Mouse (Mus musculus): ENCODE results near the gene Sec61g. TPM values are rescaled to one million over a fixed set of nuclear protein-coding genes. Genes with fewer than 3 reads are reported as not detected.
A peak's percentile ranks its signal among the peaks of the same experiment; 100 is the strongest.

The Sec61g gene
- polyA plus RNA-seq (2015; fragmentation: Nextera tagmentation; extraction: Ambion mirVana): 39.8 and 40.3 TPM in 2 replicates

DNA sequence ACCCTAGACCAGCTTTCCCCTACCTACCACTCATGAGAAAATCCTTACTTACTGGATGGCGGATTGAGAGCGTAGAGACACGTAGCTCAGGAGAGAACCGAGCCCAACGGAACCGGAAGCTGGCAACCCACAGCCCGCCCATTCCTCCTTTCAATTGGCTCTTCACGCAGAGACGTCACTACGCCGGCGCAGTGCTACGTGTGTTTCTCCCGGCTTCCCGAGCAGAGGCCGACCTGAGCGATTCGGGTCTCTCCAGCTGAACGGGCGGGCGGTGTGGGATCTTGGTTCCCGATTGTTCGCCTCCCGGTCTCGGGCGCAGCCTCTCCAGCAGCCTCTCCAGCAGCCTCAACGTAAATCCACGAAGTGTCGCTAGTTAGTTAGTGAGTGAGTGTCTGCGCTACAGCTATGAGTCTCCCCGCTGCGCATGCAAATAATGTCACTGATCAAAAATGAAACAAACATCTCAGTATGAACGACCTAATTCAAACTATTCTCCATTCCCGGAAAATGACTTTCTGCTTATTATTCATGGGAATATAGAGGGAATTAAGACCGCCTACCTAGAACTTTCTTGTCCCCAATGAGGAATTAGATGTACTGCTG, at the start of gene Sec61g:
TSS of gene Sec61g (minus strand) at position 433 of the 603 bp plus-strand sequence.
- Histone ChIP-seq H3K36me3 (peaks cover 27% of the 10 kb centered on the region), H3K9me3 (replicated peaks) (no peaks in the 10 kb centered on the region), H3K4me2 (peak within 1 kb of the TSS; percentile 68), H3K4me3 (replicated peaks) (peak within 1 kb of the TSS; percentile 94), H3K9ac (peak within 1 kb of the TSS; percentile 95), H3K27ac (peak within 1 kb of the TSS; percentile 95), H3K4me1 (peaks cover 6% of the 10 kb centered on the region), H3K27me3 (no peaks in the 10 kb centered on the region)
- ATAC-seq (replicated peaks; ENCODE audit: low FRiP score): peak; percentile 99
- WGBS: under 1% methylated on average over 35 of the region's 35 CpGs

- Histone ChIP-seq H3K4me3 (replicated peaks) (no peak overlapping the region), H3K4me1 (no peaks in the 10 kb centered on the region), H3K4me2 (no peak overlapping the region), H3K27ac (no peak overlapping the region), H3K27me3 (no peaks in the 10 kb centered on the region), H3K36me3 (no peaks in the 10 kb centered on the region), H3K9ac (no peak overlapping the region), H3K9me3 (replicated peaks) (no peaks in the 10 kb centered on the region)
- no peak for ATAC-seq (replicated peaks; ENCODE audit: low FRiP score)
- WGBS: 58% methylated on average over 5 of the region's 5 CpGs
These were observed 38.3 kb upstream of the Sec61g start for GRCm38 (mm10) chr11:16546421-16547163.

DNA sequence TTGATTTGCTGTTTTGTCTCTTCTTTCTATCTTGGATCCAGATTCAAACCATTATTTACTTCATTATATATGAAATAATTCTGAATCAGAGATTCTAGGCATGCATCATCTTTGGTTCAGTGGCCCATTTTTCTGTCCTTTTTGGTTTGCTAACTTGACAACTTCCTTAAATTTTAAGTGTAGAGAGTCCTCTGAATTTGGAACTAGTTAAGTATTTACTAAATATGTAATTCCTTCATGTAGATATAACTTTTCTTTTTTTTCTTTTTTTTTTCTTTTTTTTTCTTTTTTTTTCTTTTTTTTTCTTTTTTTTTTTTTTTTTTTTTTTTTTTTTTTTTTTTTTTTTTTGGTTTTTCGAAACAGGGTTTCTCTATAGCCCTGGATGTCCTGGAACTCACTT, 29.1 kb upstream of the Sec61g start:
- Histone ChIP-seq H3K9ac (no peak overlapping the region), H3K4me1 (no peaks in the 10 kb centered on the region), H3K36me3 (no peaks in the 10 kb centered on the region), H3K4me2 (no peak overlapping the region), H3K27ac (no peak overlapping the region), H3K27me3 (no peaks in the 10 kb centered on the region), H3K9me3 (replicated peaks) (no peaks in the 10 kb centered on the region), H3K4me3 (replicated peaks) (no peak overlapping the region)
- no peak for ATAC-seq (replicated peaks; ENCODE audit: low FRiP score)
- WGBS: 100% methylated on average over 1 of the region's 1 CpGs

DNA sequence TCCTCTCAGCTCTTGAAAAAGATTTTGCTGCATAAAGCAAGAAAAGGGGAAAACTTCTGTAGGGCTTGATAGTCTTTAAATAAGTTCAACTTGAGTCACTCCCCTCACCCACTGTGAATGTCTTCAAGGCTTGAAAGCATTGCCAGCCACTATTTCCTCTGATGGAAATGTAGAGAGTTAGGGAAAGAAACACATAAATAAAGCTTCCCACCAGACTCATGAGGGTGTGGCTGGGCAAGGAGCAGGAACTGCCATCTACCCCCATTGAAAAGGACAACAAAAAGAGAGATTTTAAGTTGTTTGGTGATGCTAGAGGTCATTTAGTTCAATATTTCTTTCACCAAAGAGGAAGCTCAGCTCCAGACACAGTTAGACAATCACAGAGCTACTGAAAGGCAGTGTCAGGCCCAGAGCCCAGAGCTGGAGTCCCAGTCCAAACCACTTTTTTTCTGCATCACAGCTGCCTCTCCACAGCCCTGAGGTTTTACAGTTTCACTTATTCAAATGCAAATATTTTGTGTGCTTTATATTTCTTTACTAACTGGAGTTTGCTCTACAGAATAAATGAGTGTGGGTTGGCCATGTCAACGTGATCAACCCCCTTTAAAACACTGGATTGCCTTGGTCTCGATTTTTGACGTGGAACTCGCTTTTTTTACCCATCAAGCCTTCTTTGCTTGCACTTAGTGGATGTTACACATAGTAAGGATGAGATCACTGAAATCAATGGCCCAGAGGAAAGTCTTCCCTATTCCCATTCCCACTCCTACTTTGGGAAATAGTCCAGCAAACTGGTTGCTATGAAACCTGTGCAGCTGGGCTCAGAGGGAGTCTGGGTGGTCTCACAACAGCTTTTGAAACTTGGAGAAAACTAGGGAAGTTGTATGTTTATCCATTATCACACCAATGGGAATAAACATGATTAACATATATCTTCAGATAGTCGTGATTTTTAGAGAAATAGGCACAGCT, 26.6 kb upstream of the Sec61g start:
- Histone ChIP-seq H3K4me1 (no peaks in the 10 kb centered on the region), H3K9ac (no peak overlapping the region), H3K4me3 (replicated peaks) (no peak overlapping the region), H3K36me3 (no peaks in the 10 kb centered on the region), H3K27me3 (no peaks in the 10 kb centered on the region), H3K4me2 (no peak overlapping the region), H3K27ac (no peak overlapping the region), H3K9me3 (replicated peaks) (no peaks in the 10 kb centered on the region)
- no peak for ATAC-seq (replicated peaks; ENCODE audit: low FRiP score)
- 74% methylated on average over 5 of the region's 5 CpGs for WGBS

DNA sequence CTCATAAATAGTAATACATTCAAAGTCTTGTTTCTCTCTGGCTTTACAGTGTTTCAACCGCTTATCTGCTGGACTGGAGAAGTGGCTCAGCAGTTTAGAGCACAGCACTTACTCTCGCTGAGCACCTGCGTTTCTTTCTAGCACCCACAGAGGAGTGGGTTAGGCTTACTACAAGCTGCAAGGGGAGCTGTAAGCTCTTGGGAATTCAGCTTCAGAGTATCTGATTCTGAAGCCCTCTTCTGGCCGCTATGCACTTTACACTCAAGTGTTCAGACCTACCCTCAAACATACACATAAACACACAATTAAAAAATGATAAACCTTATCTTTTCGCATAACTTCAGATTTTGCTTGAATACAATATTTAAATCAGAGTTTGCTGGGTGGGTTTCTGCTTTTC, 24.6 kb upstream of the Sec61g start:
- ATAC-seq (replicated peaks; ENCODE audit: low FRiP score): no peak
- no peak overlapping the region for H3K4me3 ChIP-seq (replicated peaks)
- H3K36me3 ChIP-seq: no peaks in the 10 kb centered on the region
- 33% methylated on average over 5 of the region's 5 CpGs for WGBS
- H3K4me2 ChIP-seq: no peak overlapping the region
- no peaks in the 10 kb centered on the region for H3K4me1 ChIP-seq
- H3K9me3 ChIP-seq (replicated peaks): no peaks in the 10 kb centered on the region
- H3K27ac ChIP-seq: no peak overlapping the region
- no peaks in the 10 kb centered on the region for H3K27me3 ChIP-seq
- no peak overlapping the region for H3K9ac ChIP-seq

DNA sequence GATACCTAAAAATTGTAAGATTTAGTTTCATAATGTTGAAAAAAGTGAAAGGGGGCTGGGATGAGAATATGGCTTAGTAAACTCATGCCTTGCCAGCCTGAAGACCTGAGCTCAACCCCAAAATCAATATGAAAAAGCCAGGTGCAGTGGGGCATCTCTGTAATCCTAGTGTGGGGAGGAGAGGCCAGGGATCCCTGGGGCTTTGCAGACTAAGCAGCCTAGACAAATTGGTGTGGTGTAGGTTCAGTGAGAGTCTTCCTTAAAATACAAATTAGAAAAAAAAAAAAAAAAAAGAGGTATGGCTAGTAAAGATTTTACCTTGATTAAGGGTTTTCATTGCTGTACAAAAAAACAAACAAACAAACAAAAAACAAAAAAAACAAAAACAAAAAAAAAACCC, 20.6 kb upstream of the Sec61g start:
- ATAC-seq (replicated peaks; ENCODE audit: low FRiP score): no peak
- no peaks in the 10 kb centered on the region for H3K27me3 ChIP-seq
- no peak overlapping the region for H3K4me3 ChIP-seq (replicated peaks)
- no peak overlapping the region for H3K27ac ChIP-seq
- no peaks in the 10 kb centered on the region for H3K4me1 ChIP-seq
- no peak overlapping the region for H3K4me2 ChIP-seq
- H3K9ac ChIP-seq: no peak overlapping the region
- no peaks in the 10 kb centered on the region for H3K36me3 ChIP-seq
- H3K9me3 ChIP-seq (replicated peaks): no peaks in the 10 kb centered on the region

DNA sequence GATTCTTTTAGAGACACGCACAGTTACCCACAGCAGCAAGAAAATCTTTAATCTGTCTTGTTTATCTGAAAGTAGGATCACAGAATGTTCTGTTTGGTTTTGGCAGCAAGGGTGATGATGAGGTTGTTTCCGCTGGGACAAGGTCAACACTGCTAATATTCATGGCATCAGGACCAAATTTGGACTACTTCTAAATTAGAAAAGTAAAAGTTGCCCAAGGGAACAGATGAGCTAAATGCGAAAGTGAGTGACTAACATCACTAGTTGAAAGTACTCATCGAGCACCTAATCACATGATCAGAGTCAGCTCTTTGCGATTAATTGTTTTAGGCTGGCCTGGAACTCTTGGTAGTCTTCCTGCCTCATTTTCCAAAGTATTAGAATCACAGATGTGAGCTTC, 20.1 kb upstream of the Sec61g start:
- WGBS: 81% methylated on average over 5 of the region's 5 CpGs
- Histone ChIP-seq H3K9me3 (replicated peaks) (no peaks in the 10 kb centered on the region), H3K4me1 (no peaks in the 10 kb centered on the region), H3K27me3 (no peaks in the 10 kb centered on the region), H3K27ac (no peak overlapping the region), H3K9ac (no peak overlapping the region), H3K4me3 (replicated peaks) (no peak overlapping the region), H3K36me3 (no peaks in the 10 kb centered on the region), H3K4me2 (no peak overlapping the region)
- ATAC-seq (replicated peaks; ENCODE audit: low FRiP score): no peak

DNA sequence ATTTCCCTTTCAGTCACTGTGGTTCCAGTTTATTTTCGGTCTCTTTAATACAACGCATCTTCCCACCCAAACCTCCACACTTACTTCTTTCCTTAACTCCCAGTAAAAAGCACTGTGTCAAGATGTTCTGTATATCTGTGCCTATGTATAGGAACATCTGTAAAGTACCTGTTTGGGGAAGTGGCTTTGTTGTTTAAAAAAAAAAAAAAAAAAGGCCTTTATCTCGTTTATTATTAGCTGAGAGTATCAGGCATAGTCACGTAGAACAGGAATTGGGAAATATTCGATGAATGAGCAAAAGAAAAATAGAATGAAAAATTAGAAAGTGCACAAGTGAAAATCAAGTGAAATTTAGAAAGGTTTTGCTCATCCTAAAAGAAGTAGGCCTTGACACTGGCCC, 19.5 kb upstream of the Sec61g start:
- no peak overlapping the region for H3K4me3 ChIP-seq (replicated peaks)
- H3K27ac ChIP-seq: no peak overlapping the region
- no peaks in the 10 kb centered on the region for H3K9me3 ChIP-seq (replicated peaks)
- no peak for ATAC-seq (replicated peaks; ENCODE audit: low FRiP score)
- no peak overlapping the region for H3K9ac ChIP-seq
- no peak overlapping the region for H3K4me2 ChIP-seq
- H3K27me3 ChIP-seq: no peaks in the 10 kb centered on the region
- H3K36me3 ChIP-seq: no peaks in the 10 kb centered on the region
- WGBS: 91% methylated on average over 5 of the region's 5 CpGs
- no peaks in the 10 kb centered on the region for H3K4me1 ChIP-seq

DNA sequence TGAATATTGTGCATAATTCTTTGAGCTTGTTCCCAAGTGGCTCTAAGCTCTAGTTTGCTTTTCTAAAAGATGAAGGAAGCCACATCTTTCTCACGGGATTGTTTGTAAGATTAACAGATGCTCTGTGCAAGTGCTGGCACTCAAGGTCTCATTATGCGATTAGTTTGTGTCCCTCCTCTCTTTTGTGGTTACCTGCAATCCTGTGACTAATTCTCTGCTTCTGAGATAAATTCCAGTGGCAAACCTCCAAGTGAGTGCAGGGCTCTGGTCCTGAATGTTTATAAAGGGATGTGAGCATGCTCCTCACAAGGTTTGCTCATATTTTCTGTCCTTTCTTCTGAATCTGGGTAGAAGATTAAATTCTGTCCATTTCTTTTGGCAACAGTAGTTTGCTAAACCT, 18.2 kb upstream of the Sec61g start:
- no peak overlapping the region for H3K4me3 ChIP-seq (replicated peaks)
- H3K36me3 ChIP-seq: no peaks in the 10 kb centered on the region
- H3K4me2 ChIP-seq: no peak overlapping the region
- no peak overlapping the region for H3K9ac ChIP-seq
- no peak overlapping the region for H3K27ac ChIP-seq
- H3K9me3 ChIP-seq (replicated peaks): no peaks in the 10 kb centered on the region
- no peak for ATAC-seq (replicated peaks; ENCODE audit: low FRiP score)
- WGBS: 67% methylated on average over 2 of the region's 2 CpGs
- no peaks in the 10 kb centered on the region for H3K27me3 ChIP-seq
- H3K4me1 ChIP-seq: no peaks in the 10 kb centered on the region

DNA sequence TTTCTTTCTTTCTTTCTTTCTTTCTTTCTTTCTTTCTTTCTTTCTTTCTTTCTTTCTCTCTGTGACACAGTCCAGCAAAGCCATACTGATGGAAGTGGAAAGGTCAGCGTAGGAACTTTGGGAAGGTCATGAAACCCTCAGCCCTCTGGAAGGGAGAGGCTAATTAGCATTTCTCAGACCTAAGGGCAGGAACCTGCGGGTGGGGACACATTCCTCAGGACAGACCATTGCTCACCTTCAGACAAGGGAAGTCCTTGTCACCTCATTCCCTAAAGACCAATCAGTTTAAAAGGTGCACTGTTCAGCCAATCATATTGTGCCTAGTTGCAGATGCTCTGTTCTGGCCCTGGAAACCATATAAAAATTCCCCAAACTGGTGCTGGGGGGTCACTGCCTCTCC, 17.4 kb upstream of the Sec61g start:
- Histone ChIP-seq H3K27me3 (no peaks in the 10 kb centered on the region), H3K36me3 (no peaks in the 10 kb centered on the region), H3K9ac (no peak overlapping the region), H3K27ac (no peak overlapping the region), H3K4me1 (no peaks in the 10 kb centered on the region), H3K9me3 (replicated peaks) (no peaks in the 10 kb centered on the region), H3K4me2 (no peak overlapping the region), H3K4me3 (replicated peaks) (no peak overlapping the region)
- 50% methylated on average over 2 of the region's 2 CpGs for WGBS
- no peak for ATAC-seq (replicated peaks; ENCODE audit: low FRiP score)

- Histone ChIP-seq H3K4me2 (no peak overlapping the region), H3K27me3 (no peaks in the 10 kb centered on the region), H3K4me1 (no peaks in the 10 kb centered on the region), H3K36me3 (no peaks in the 10 kb centered on the region), H3K27ac (no peak overlapping the region), H3K9me3 (replicated peaks) (no peaks in the 10 kb centered on the region), H3K4me3 (replicated peaks) (no peak overlapping the region), H3K9ac (no peak overlapping the region)
- 46% methylated on average over 3 of the region's 3 CpGs for WGBS
- peak; percentile 54; the same call in 1 of the 2 replicates for ATAC-seq (replicated peaks; ENCODE audit: low FRiP score)
These were observed 16.8 kb upstream of the Sec61g start for GRCm38 (mm10) chr11:16524917-16525640.

All from kidney, embryonic 15.5 days (tissue).